Mouse (Mus musculus) activated CD4-positive, CD25-positive, alpha-beta regulatory T cell, adult 4 months (primary cell): ENCODE data around the gene Naga. TPM values are rescaled to one million over a fixed set of nuclear protein-coding genes. Genes with fewer than 3 reads are reported as not detected.
A peak's percentile ranks its signal among the peaks of the same experiment; 100 is the strongest.

ENCODE experiments used
- ATAC-seq: one replicate; pipeline ENCODE4 v1.8.0; 2017
- polyA plus RNA-seq, 2 experiments: library from polyadenylated mRNA; unstranded; fragments of 100-300 nt; shearing (Covaris generic); gene quantifications; one replicate each; pipeline ENCODE4 v1.2.1; 2017

Gene Naga
- polyA plus RNA-seq, 2 experiments from 2014 or later: 44.2 to 63.7 TPM

- no peak for ATAC-seq
These were observed 850 bp downstream of the Naga start for GRCm38 (mm10) chr15:82337875-82338274.

- no peak for ATAC-seq
These were observed 2.1 kb downstream of the Naga start for GRCm38 (mm10) chr15:82336629-82337028.

- ATAC-seq: no peak
These were observed 3.5 kb downstream of the Naga start for GRCm38 (mm10) chr15:82335194-82335593.

- no peak for ATAC-seq
These were observed 13.3 kb downstream of the Naga start for GRCm38 (mm10) chr15:82325382-82325781.

GRCm38 (mm10) chr15:82322195-82322594 lies 16.5 kb downstream of the Naga start:
- no peak for ATAC-seq

GRCm38 (mm10) chr15:82319613-82320012 lies 19.1 kb downstream of the Naga start:
- ATAC-seq: no peak

GRCm38 (mm10) chr15:82317839-82318238 lies 20.9 kb downstream of the Naga start:
- no peak for ATAC-seq

- ATAC-seq: no peak
These were observed 30.3 kb downstream of the Naga start for GRCm38 (mm10) chr15:82308416-82308815.

- no peak for ATAC-seq
These were observed 31.6 kb downstream of the Naga start for GRCm38 (mm10) chr15:82307107-82307506.

- ATAC-seq: no peak
These were observed 39.8 kb downstream of the Naga start, which contains the start of gene Wbp2nl for GRCm38 (mm10) chr15:82298764-82299561. Wbp2nl (plus strand) TSS chr15:82298954.

- no peak for ATAC-seq
These were observed 44.7 kb downstream of the Naga start for GRCm38 (mm10) chr15:82294059-82294458.

- ATAC-seq: no peak
These were observed 45.4 kb downstream of the Naga start for GRCm38 (mm10) chr15:82293271-82293711.

GRCm38 (mm10) chr15:82292851-82293250 lies 45.9 kb downstream of the Naga start:
- no peak for ATAC-seq

- ATAC-seq: peak; percentile 52
These were observed 48.5 kb downstream of the Naga start for GRCm38 (mm10) chr15:82290252-82290651.

GRCm38 (mm10) chr15:82286157-82286556 lies 52.6 kb downstream of the Naga start:
- no peak for ATAC-seq

GRCm38 (mm10) chr15:82280638-82281037 lies 58.1 kb downstream of the Naga start:
- no peak for ATAC-seq

Other genes starting within 250 kb of the Naga start
- 10 to 100 TPM; 23.4 to 28.1 TPM for gene Ccdc134, start 211.0 kb downstream of the Naga start, polyA plus RNA-seq
- 10 to 100 TPM; 32.6 to 51.4 TPM for gene Srebf2, start 191.7 kb downstream of the Naga start, polyA plus RNA-seq
- not detected for gene Shisa8, start 126.1 kb downstream of the Naga start, polyA plus RNA-seq
- gene Tnfrsf13c, start 114.6 kb downstream of the Naga start, polyA plus RNA-seq: 10 to 100 TPM in 1 of 2 experiments, 1 to 10 TPM in 1; 2.5 to 10.9 TPM
- 10 to 100 TPM; 21.6 to 34.7 TPM for gene Cenpm, start 94.2 kb downstream of the Naga start, polyA plus RNA-seq
- not detected for gene 1500009C09Rik, start 86.5 kb downstream of the Naga start, polyA plus RNA-seq
- gene Sept3, start 64.0 kb downstream of the Naga start, polyA plus RNA-seq: not detected
- gene Wbp2nl, start 40.0 kb downstream of the Naga start, polyA plus RNA-seq: not detected
- 1 to 10 TPM; 5.3 to 5.8 TPM for gene Pheta2, start within 50 bp of the Naga start, polyA plus RNA-seq
- gene Smdt1, start within 50 bp of the Naga start, polyA plus RNA-seq: 100 to 1,000 TPM; 132 to 140 TPM
- gene Ndufa6, start 15.4 kb upstream of the Naga start, polyA plus RNA-seq: 100 to 1,000 TPM; 486 to 595 TPM
- 1 to 10 TPM; 3.6 to 6.5 TPM for gene Cyp2d22, start 41.3 kb upstream of the Naga start, polyA plus RNA-seq
- gene Cyp2d11, start 55.1 kb upstream of the Naga start, polyA plus RNA-seq: not detected
- not detected for gene Cyp2d10, start 68.3 kb upstream of the Naga start, polyA plus RNA-seq
- gene Cyp2d9, start 94.5 kb upstream of the Naga start, polyA plus RNA-seq: not detected
- not detected for gene Cyp2d12, start 216.1 kb upstream of the Naga start, polyA plus RNA-seq